Mouse (Mus musculus): ENCODE results near the gene 9430015G10Rik. TPM values are rescaled to one million over a fixed set of nuclear protein-coding genes. Genes with fewer than 3 reads are reported as not detected.

The 9430015G10Rik gene
- polyA plus RNA-seq, 1 experiment from 2014 or later = 55.7 TPM

DNA sequence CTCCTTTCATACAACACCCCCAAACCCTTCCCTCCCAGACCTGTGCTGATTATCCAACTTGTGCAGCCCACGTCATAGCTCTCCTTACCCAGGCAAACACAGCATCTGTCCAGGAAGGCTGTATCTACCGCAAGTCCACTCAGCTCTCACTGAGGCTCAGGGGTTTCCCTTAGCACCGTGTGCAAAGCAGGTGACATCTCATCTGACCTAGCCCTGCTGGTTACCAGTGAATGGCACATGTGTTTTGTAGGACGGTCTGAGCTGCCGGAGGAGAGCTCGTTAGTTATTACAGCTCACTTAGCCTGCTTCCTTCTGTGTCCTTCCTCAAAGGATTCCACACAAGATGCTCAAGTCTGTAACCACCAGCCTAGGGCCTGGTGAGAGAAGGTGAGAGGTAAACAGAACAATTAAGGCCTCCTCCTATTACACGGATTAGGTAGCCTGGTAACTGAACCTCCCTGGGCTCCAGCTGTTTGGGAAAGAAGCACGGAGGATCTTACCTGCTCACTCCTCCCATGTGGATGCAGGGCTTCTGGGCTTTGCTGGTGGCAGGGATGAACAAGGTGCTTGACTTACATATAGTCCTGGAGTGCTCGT is 11.9 kb upstream of the 9430015G10Rik start:
- no peaks in the 10 kb centered on the region for H3K36me3 ChIP-seq (ENCODE audit: insufficient read depth)
- no peak; the same call in 1 of the 2 replicates for ATAC-seq (ENCODE audit: insufficient read depth)
- DNase-seq = no peak
- H3K27me3 ChIP-seq (ENCODE audit: insufficient read depth, low read length) = no peaks in the 10 kb centered on the region
- no peak overlapping the region for H3K4me2 ChIP-seq
- no peak overlapping the region for H3K9ac ChIP-seq
- WGBS = 41% methylated on average over 9 of the region's 9 CpGs
- H3K4me3 ChIP-seq (ENCODE audit: low read depth, low read length) = no peak overlapping the region
- H3K9me3 ChIP-seq (ENCODE audit: low read depth, low read length) = no peaks in the 10 kb centered on the region
- no peak for TF ChIP-seq CTCF (IDR thresholded peaks at IDR 0.05; ENCODE audit: low read depth)
- no peaks in the 10 kb centered on the region for H3K4me1 ChIP-seq (ENCODE audit: insufficient read depth)
- no peak overlapping the region for H3K27ac ChIP-seq (ENCODE audit: low read depth)

DNA sequence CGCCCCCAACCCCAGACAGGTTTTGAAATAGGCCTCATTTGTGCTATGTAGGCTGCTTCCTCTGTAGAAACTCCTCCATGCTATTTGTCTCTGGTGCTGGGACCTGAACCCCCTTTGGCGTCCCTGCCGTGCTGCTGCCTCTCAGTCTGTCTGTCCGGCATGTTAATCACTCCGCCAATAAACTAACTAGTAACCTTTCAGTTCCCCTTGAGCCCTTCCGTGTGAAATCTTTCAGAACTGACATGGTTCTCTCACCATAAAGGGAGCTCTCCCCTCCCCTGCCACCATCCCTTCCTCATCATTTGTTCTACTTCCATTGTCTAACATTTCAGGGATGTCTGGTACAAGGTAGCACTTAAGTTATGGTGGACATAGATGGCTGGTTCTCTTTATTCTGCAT is 10.4 kb upstream of the 9430015G10Rik start:
- Histone ChIP-seq H3K27me3 (ENCODE audit: insufficient read depth, low read length) (no peaks in the 10 kb centered on the region), H3K9me3 (ENCODE audit: low read depth, low read length) (no peaks in the 10 kb centered on the region), H3K4me1 (ENCODE audit: insufficient read depth) (no peaks in the 10 kb centered on the region), H3K9ac (no peak overlapping the region), H3K27ac (ENCODE audit: low read depth) (no peak overlapping the region), H3K4me3 (ENCODE audit: low read depth, low read length) (no peak overlapping the region), H3K36me3 (ENCODE audit: insufficient read depth) (no peaks in the 10 kb centered on the region), H3K4me2 (no peak overlapping the region)
- no peak for TF ChIP-seq CTCF (IDR thresholded peaks at IDR 0.05; ENCODE audit: low read depth)
- ATAC-seq (ENCODE audit: insufficient read depth) (no peak), DNase-seq (no peak)
- 68% methylated on average over 6 of the region's 6 CpGs for WGBS

DNA sequence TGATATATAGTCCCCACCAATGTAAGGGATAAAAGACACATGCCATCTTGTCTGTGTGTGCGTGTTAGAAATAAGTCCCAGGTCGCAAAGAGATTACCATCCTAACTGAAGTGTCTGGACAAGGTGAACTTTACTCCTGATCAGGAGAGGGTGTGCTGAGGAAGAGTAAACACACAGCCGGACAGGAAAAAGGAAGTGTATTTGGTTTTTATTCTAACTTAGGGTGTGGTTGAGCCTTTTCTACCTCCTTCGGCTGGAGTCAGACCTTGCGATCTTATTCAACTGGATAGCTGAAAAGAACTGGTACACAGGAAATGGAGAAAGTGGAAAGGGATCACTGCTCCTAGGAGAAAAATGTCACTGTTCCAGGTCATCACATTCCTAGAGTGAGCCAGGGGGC is 9.3 kb upstream of the 9430015G10Rik start:
- no peaks in the 10 kb centered on the region for H3K27me3 ChIP-seq (ENCODE audit: insufficient read depth, low read length)
- TF ChIP-seq CTCF (IDR thresholded peaks at IDR 0.05; ENCODE audit: low read depth) = no peak
- ATAC-seq (ENCODE audit: insufficient read depth) = no peak
- no peak overlapping the region for H3K4me3 ChIP-seq (ENCODE audit: low read depth, low read length)
- no peak for DNase-seq
- no peaks in the 10 kb centered on the region for H3K36me3 ChIP-seq (ENCODE audit: insufficient read depth)
- H3K9me3 ChIP-seq (ENCODE audit: low read depth, low read length) = no peaks in the 10 kb centered on the region
- H3K27ac ChIP-seq (ENCODE audit: low read depth) = no peak overlapping the region
- no peak overlapping the region for H3K9ac ChIP-seq
- no peaks in the 10 kb centered on the region for H3K4me1 ChIP-seq (ENCODE audit: insufficient read depth)
- WGBS = 65% methylated on average over 5 of the region's 5 CpGs
- no peak overlapping the region for H3K4me2 ChIP-seq

DNA sequence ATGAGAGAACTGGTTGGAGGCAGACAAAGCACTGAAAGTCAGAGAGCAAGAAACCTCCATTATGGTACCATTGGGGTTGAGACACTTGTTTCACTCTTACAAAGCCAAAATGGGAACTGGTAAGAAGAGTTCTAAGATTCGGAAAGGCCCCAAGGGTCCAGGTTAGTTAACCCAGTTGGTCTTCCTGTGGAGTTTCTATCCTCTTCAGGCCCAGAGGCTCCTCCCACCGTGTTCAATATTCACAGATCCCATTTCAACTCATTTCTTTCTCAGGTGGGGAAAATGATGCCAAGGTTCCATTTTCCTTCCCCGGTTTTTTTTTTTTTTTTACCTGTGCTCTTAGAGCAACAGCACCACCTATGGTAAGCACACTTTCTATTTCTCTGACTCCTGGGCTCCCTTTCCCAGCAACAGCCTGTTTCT is 8.3 kb upstream of the 9430015G10Rik start:
- H3K27ac ChIP-seq (ENCODE audit: low read depth) = no peak overlapping the region
- H3K9me3 ChIP-seq (ENCODE audit: low read depth, low read length) = no peaks in the 10 kb centered on the region
- ATAC-seq (ENCODE audit: insufficient read depth) (no peak), DNase-seq (peak; percentile 30)
- H3K27me3 ChIP-seq (ENCODE audit: insufficient read depth, low read length) = no peaks in the 10 kb centered on the region
- 41% methylated on average over 3 of the region's 3 CpGs for WGBS
- no peak overlapping the region for H3K9ac ChIP-seq
- no peak overlapping the region for H3K4me2 ChIP-seq
- peak; percentile 44; the same call in 1 of the 2 replicates for TF ChIP-seq CTCF (IDR thresholded peaks at IDR 0.05; ENCODE audit: low read depth)
- no peak overlapping the region for H3K4me3 ChIP-seq (ENCODE audit: low read depth, low read length)
- H3K36me3 ChIP-seq (ENCODE audit: insufficient read depth) = no peaks in the 10 kb centered on the region
- no peaks in the 10 kb centered on the region for H3K4me1 ChIP-seq (ENCODE audit: insufficient read depth)

DNA sequence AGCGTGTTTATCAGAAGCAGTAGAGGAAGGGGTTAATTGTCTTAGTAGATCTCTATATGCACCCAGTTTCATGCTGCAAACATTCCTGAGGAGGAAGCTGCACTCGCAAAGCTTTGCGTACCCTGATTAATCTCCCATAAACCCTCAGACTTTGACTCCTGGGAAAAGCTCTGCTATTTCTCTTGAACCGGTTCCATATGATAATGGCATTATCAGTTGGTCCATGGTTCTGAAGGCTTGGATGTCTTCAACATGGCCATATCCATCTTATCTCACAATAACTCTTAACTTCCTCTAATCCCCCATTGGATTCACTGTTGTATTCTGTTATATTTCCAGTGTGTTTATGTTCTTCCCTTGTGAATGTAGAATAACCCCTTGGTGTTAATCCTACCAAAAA is 6.4 kb upstream of the 9430015G10Rik start:
- Histone ChIP-seq H3K4me1 (ENCODE audit: insufficient read depth) (no peaks in the 10 kb centered on the region), H3K4me2 (no peak overlapping the region), H3K36me3 (ENCODE audit: insufficient read depth) (no peaks in the 10 kb centered on the region), H3K4me3 (ENCODE audit: low read depth, low read length) (no peak overlapping the region), H3K9me3 (ENCODE audit: low read depth, low read length) (no peaks in the 10 kb centered on the region), H3K9ac (no peak overlapping the region), H3K27ac (ENCODE audit: low read depth) (no peak overlapping the region), H3K27me3 (ENCODE audit: insufficient read depth, low read length) (no peaks in the 10 kb centered on the region)
- ATAC-seq (ENCODE audit: insufficient read depth) = no peak
- TF ChIP-seq CTCF (IDR thresholded peaks at IDR 0.05; ENCODE audit: low read depth) = no peak
- no peak for DNase-seq
- 67% methylated on average over 4 of the region's 4 CpGs for WGBS

DNA sequence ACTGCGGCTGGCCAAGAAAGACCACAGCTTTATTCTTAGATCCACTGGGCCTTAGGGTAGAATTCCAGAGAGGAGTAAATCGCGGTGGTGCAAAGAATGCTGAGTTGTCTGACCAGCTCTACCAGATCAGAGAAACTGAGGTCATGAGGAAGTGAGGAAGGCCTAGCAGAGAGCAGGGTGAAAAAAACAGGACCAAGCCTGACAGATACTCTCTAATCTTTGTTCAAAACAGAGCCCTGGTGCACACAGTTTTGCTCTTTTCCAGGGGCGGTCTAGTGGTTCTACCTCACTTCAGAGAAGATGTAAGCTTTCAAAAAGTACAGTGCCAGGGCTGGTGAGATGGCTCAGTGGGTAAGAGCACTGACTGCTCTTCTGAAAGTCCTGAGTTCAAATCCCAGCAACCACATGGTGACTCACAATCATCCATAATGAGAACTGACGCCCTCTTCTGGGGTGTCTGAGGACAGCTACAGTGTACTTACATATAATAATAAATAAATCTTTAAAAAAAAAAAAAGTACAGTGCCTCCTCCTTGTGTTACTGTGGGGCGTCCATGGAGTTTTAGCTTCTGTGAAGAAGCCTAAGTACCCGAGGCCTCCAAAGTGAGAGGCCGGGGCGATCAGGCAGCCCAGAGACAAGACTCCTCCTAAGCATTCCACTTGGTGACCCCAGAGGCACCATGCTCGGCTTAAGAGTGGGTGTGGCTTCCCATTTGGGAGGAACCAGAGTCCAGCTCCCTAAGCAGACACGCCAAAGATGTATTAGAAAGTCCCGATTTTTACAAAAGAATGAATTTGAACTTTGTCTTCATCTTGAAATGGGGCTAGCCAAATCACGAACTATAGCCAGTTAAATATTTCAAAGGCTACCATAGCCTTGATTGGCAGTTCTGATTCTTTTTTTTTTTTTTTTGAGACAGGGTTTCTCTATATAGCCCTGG is 906 bp upstream of the 9430015G10Rik start:
- no peaks in the 10 kb centered on the region for H3K9me3 ChIP-seq (ENCODE audit: low read depth, low read length)
- H3K36me3 ChIP-seq (ENCODE audit: insufficient read depth) = no peaks in the 10 kb centered on the region
- H3K27me3 ChIP-seq (ENCODE audit: insufficient read depth, low read length) = no peaks in the 10 kb centered on the region
- H3K4me1 ChIP-seq (ENCODE audit: insufficient read depth) = peaks cover 3% of the 10 kb centered on the region
- DNase-seq (peak; percentile 87), ATAC-seq (ENCODE audit: insufficient read depth) (peak; percentile 58)
- peak overlapping the region; percentile 56 for H3K9ac ChIP-seq
- peak; percentile 24; the same call in 1 of the 2 replicates for TF ChIP-seq CTCF (IDR thresholded peaks at IDR 0.05; ENCODE audit: low read depth)
- peak overlapping the region; percentile 62 for H3K4me3 ChIP-seq (ENCODE audit: low read depth, low read length)
- WGBS = 22% methylated on average over 13 of the region's 13 CpGs
- H3K27ac ChIP-seq (ENCODE audit: low read depth) = peak overlapping the region; percentile 70; the same call in 1 of the 2 replicates
- peak overlapping the region; percentile 66 for H3K4me2 ChIP-seq

DNA sequence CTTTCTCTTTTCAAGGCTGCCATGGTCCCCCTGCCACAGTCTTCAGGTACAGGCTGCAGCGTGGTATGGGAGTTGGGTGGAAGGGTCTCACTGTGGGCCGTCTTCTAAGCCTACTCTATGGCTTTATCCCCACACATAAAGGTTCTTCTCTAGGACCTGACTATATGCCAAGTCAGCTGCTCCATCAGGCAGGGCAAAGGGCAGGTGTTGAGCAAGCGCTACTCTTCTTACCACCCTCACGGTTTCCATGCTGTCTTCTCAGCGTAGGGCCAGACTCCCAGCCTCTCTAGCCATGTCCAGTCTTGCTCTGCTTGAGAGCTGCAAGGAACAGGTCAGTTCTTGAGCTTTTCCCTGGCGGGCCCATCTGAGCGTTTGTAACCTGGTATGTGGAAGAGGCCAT is 14.3 kb downstream of the 9430015G10Rik start:
- H3K9me3 ChIP-seq (ENCODE audit: low read depth, low read length) = no peaks in the 10 kb centered on the region
- WGBS = 93% methylated on average over 7 of the region's 7 CpGs
- H3K4me3 ChIP-seq (ENCODE audit: low read depth, low read length) = no peak overlapping the region
- no peak overlapping the region for H3K9ac ChIP-seq
- TF ChIP-seq CTCF (IDR thresholded peaks at IDR 0.05; ENCODE audit: low read depth) = no peak
- H3K4me2 ChIP-seq = no peak overlapping the region
- peaks cover 78% of the 10 kb centered on the region for H3K36me3 ChIP-seq (ENCODE audit: insufficient read depth)
- DNase-seq = no peak
- H3K4me1 ChIP-seq (ENCODE audit: insufficient read depth) = no peaks in the 10 kb centered on the region
- no peak for ATAC-seq (ENCODE audit: insufficient read depth)
- H3K27ac ChIP-seq (ENCODE audit: low read depth) = no peak overlapping the region
- no peaks in the 10 kb centered on the region for H3K27me3 ChIP-seq (ENCODE audit: insufficient read depth, low read length)
